ENCODE assay signal across 23 mouse cellular contexts in genomic region chr16:19904734-19905479, GRCm38 (mm10).
DNase-seq lines count a peak whose midpoint lies in the region; ATAC-seq and TF ChIP-seq lines count a peak whose summit lies in the region.
"Had no signal": no experiment of that assay in that cellular context is flagged by ENCODE, and none has a peak within 500 bp of the region (broad histone marks: within the 10 kb centered on the region; RNA-seq: fewer than 3 reads in every experiment).

No protein-coding gene starts in this region.

- H3K27me3 ChIP-seq in heart, embryonic 13.5 days (replicated peaks) = no peaks in the 10 kb centered on the region
- no peaks in the 10 kb centered on the region for H3K27me3 ChIP-seq in heart, adult 2 months (ENCODE audit: control insufficient read depth, insufficient read depth, low read length)
- no peaks in the 10 kb centered on the region for H3K27me3 ChIP-seq in liver, embryonic 13.5 days
- H3K27me3 ChIP-seq in liver, embryonic 12.5 days (replicated peaks) = no peaks in the 10 kb centered on the region
- H3K27me3 ChIP-seq in MEL (ENCODE audit: control insufficient read depth in 1 of 2, insufficient read depth in 2 of 2, low read length in 2 of 2) = peaks cover 0 to 4% of the 10 kb centered on the region in 2 experiments; a peak in 1 of 4 replicates
- H3K27me3 ChIP-seq: embryonic facial prominence, embryonic 15.5 days; forebrain, embryonic 15.5 days; midbrain, embryonic 15.5 days; neural tube, embryonic 12.5 days had no signal

- no peak overlapping the region for H3K4me3 ChIP-seq in heart, embryonic 13.5 days
- H3K4me3 ChIP-seq in heart, adult 2 months = no peak overlapping the region
- no peak overlapping the region for H3K4me3 ChIP-seq in liver, embryonic 13.5 days (replicated peaks)
- no peak overlapping the region for H3K4me3 ChIP-seq in liver, embryonic 12.5 days
- no peak overlapping the region for H3K4me3 ChIP-seq in MEL (ENCODE audit: control insufficient read depth in 1 of 2, insufficient read depth in 1 of 2, low read depth in 2 of 2, low read length in 2 of 2)
- H3K4me3 ChIP-seq: embryonic facial prominence, embryonic 15.5 days; forebrain, embryonic 15.5 days; limb, embryonic 10.5 days; midbrain, embryonic 15.5 days; neural tube, embryonic 12.5 days had no signal

- intact Hi-C loops in heart, adult 2 months (cut with DNase I) = loop anchor here (5.0 to 10.0 kb wide), 2 partner anchors 77 to 180 kb away; partner anchors contain the start of gene Klhl6

- WGBS in heart, embryonic 13.5 days = 31% methylated on average over 2 of the region's 2 CpGs
- whole genome bisulfite sequencing in heart, adult 2 months = 34% methylated on average over 2 of the region's 2 CpGs
- 45% methylated on average over 2 of the region's 2 CpGs for WGBS in liver, embryonic 13.5 days (ENCODE audit: insufficient replicate concordance)
- WGBS in liver, embryonic 12.5 days (ENCODE audit: insufficient replicate concordance) = 40% methylated on average over 2 of the region's 2 CpGs

- ATAC-seq in heart, embryonic 13.5 days (ENCODE audit: extremely low read depth, insufficient number of reproducible peaks, low FRiP score, low TSS enrichment) = no peak
- ATAC-seq in liver, embryonic 13.5 days (ENCODE audit: low read depth) = peak; percentile 57; the same call in 1 of the 2 replicates
- no peak for ATAC-seq in liver, embryonic 12.5 days
- ATAC-seq in megakaryocyte progenitor cell, adult 5-6 weeks (replicated peaks; ENCODE audit: poor library complexity) = peak; percentile 43
- ATAC-seq: forebrain, embryonic 15.5 days; hindbrain, embryonic 16.5 days; midbrain, embryonic 15.5 days had no signal

- H3K79me2 ChIP-seq in heart, adult 2 months (replicated peaks; ENCODE audit: control insufficient read depth, insufficient read depth, low read length) = no peaks in the 10 kb centered on the region
- no peaks in the 10 kb centered on the region for H3K79me2 ChIP-seq in MEL (ENCODE audit: control insufficient read depth, insufficient read depth, low read length, poor library complexity)

- no peaks in the 10 kb centered on the region for H3K36me3 ChIP-seq in heart, embryonic 13.5 days
- H3K36me3 ChIP-seq in heart, adult 2 months (ENCODE audit: control insufficient read depth, insufficient read depth, low read length) = peaks cover 2% of the 10 kb centered on the region; the same call in 1 of the 2 replicates
- H3K36me3 ChIP-seq in liver, embryonic 13.5 days = no peaks in the 10 kb centered on the region
- H3K36me3 ChIP-seq in liver, embryonic 12.5 days = no peaks in the 10 kb centered on the region
- no peaks in the 10 kb centered on the region for H3K36me3 ChIP-seq in MEL (ENCODE audit: control insufficient read depth in 1 of 2, insufficient read depth in 2 of 2, low read length in 2 of 2)
- H3K36me3 ChIP-seq: embryonic facial prominence, embryonic 15.5 days; forebrain, embryonic 15.5 days; limb, embryonic 10.5 days; midbrain, embryonic 15.5 days; neural tube, embryonic 12.5 days had no signal

- H3K4me2 ChIP-seq in heart, embryonic 13.5 days = no peak overlapping the region
- H3K4me2 ChIP-seq in liver, embryonic 13.5 days = no peak overlapping the region
- no peak overlapping the region for H3K4me2 ChIP-seq in liver, embryonic 12.5 days
- H3K4me2 ChIP-seq: embryonic facial prominence, embryonic 15.5 days; forebrain, embryonic 15.5 days; heart, embryonic 11.5 days; midbrain, embryonic 15.5 days; neural tube, embryonic 12.5 days had no signal

- TF ChIP-seq RAD21 in MEL (IDR thresholded peaks at IDR 0.05; ENCODE audit: low read depth, low read length) = no peak

- H3K4me1 ChIP-seq in heart, embryonic 13.5 days = peaks cover 20% of the 10 kb centered on the region
- peaks cover 2% of the 10 kb centered on the region; the same call in 1 of the 2 replicates for H3K4me1 ChIP-seq in heart, adult 2 months (ENCODE audit: control insufficient read depth, insufficient read depth, low read length)
- H3K4me1 ChIP-seq in liver, embryonic 13.5 days (replicated peaks) = 0 out of 2 replicates have a peak, but pooled peaks cover 6% of the 10 kb centered on the region
- peaks cover 8% of the 10 kb centered on the region; the same call in 1 of the 2 replicates for H3K4me1 ChIP-seq in liver, embryonic 12.5 days
- H3K4me1 ChIP-seq in MEL (ENCODE audit: control insufficient read depth in 1 of 2, insufficient read depth in 2 of 2, low read length in 2 of 2) = peaks cover 0 to 3% of the 10 kb centered on the region in 2 experiments; a peak in 1 of 4 replicates
- H3K4me1 ChIP-seq: embryonic facial prominence, embryonic 15.5 days; forebrain, embryonic 15.5 days; limb, embryonic 10.5 days; midbrain, embryonic 15.5 days; neural tube, embryonic 12.5 days had no signal

- no peak for TF ChIP-seq POLR2A in heart, adult 2 months (IDR thresholded peaks at IDR 0.05; ENCODE audit: insufficient read depth, low read depth, low read length)
- TF ChIP-seq POLR2A in MEL (IDR thresholded peaks at IDR 0.05; ENCODE audit: control insufficient read depth in 1 of 2, insufficient read depth in 1 of 2, low read depth in 1 of 2, low read length in 2 of 2, poor library complexity in 1 of 2) = no peak

- TF ChIP-seq CTCF in heart, adult 2 months (IDR thresholded peaks at IDR 0.05) = no peak
- no peak for TF ChIP-seq CTCF in MEL (IDR thresholded peaks at IDR 0.05 in 2 of 3, conservative IDR thresholded peaks at IDR 0.05 in 1 of 3; ENCODE audit: control insufficient read depth in 1 of 3, insufficient read depth in 1 of 3, low read depth in 2 of 3, low read length in 3 of 3, poor library complexity in 1 of 3, severe bottlenecking in 1 of 3)

- peak overlapping the region; percentile 42 for H3K27ac ChIP-seq in heart, embryonic 13.5 days (replicated peaks)
- no peak overlapping the region for H3K27ac ChIP-seq in heart, adult 2 months
- no peak overlapping the region for H3K27ac ChIP-seq in liver, embryonic 13.5 days
- H3K27ac ChIP-seq in liver, embryonic 12.5 days = no peak overlapping the region
- no peak overlapping the region for H3K27ac ChIP-seq in MEL (ENCODE audit: control insufficient read depth, low read depth, low read length)
- H3K27ac ChIP-seq: embryonic facial prominence, embryonic 15.5 days; forebrain, embryonic 15.5 days; limb, embryonic 10.5 days; midbrain, embryonic 15.5 days; neural tube, embryonic 12.5 days had no signal

- TF ChIP-seq EP300 in heart, adult 2 months (IDR thresholded peaks at IDR 0.05; ENCODE audit: insufficient read depth, low read depth, low read length) = no peak
- no peak for TF ChIP-seq EP300 in MEL (IDR thresholded peaks at IDR 0.05; ENCODE audit: low read depth in 1 of 2, low read length in 2 of 2)

- DNase-seq in heart, adult 2 months = no peak
- no peak for DNase-seq in liver, embryonic 13.5 days
- DNase-seq in MEL (ENCODE audit: low read depth, low spot score) = no peak
- DNase-seq in left cerebral cortex, adult 11 months (ENCODE audit: low spot score) = no peak
- DNase-seq: adrenal gland, postnatal 14 days; cerebellum, adult 9-10 months; kidney, adult 2 months; kidney, postnatal 10 days; liver; lung, postnatal 10 days; right cerebral cortex, postnatal 25 days; spleen, adult 18-20 months; thymus, postnatal 25 days had no signal

- no peak overlapping the region for H3K9ac ChIP-seq in heart, embryonic 13.5 days
- no peak overlapping the region for H3K9ac ChIP-seq in heart, adult 2 months (ENCODE audit: low read depth, low read length)
- H3K9ac ChIP-seq in liver, embryonic 13.5 days = no peak overlapping the region
- H3K9ac ChIP-seq in liver, embryonic 12.5 days = no peak overlapping the region
- no peak overlapping the region for H3K9ac ChIP-seq in MEL (ENCODE audit: control insufficient read depth, low read depth, low read length, poor library complexity, severe bottlenecking)
- H3K9ac ChIP-seq: embryonic facial prominence, embryonic 15.5 days; forebrain, embryonic 15.5 days; midbrain, embryonic 15.5 days; neural tube, embryonic 12.5 days had no signal

- H3K9me3 ChIP-seq in heart, embryonic 13.5 days = no peaks in the 10 kb centered on the region
- H3K9me3 ChIP-seq in liver, embryonic 13.5 days (replicated peaks) = no peaks in the 10 kb centered on the region
- H3K9me3 ChIP-seq in liver, embryonic 12.5 days (replicated peaks) = no peaks in the 10 kb centered on the region
- no peaks in the 10 kb centered on the region for H3K9me3 ChIP-seq in MEL (replicated peaks; ENCODE audit: insufficient read depth, low read length)
- H3K9me3 ChIP-seq: embryonic facial prominence, embryonic 15.5 days; forebrain, embryonic 15.5 days; limb, embryonic 10.5 days; midbrain, embryonic 15.5 days; neural tube, embryonic 12.5 days had no signal

TF ChIP-seq in MEL, 35 proteins besides CTCF, POLR2A, EP300 and RAD21:
- TF ChIP-seq MAX (IDR thresholded peaks at IDR 0.05; ENCODE audit: low read length) (no peak), ZNF384 (IDR thresholded peaks at IDR 0.05; ENCODE audit: low read depth, low read length) (no peak), MAFK (IDR thresholded peaks at IDR 0.05; ENCODE audit: borderline replicate concordance, low read depth, low read length) (no peak), TBP (IDR thresholded peaks at IDR 0.05; ENCODE audit: low read depth, low read length) (no peak), MAZ (IDR thresholded peaks at IDR 0.05; ENCODE audit: low read depth, low read length) (no peak), GATA1 (IDR thresholded peaks at IDR 0.05; ENCODE audit: low read depth, low read length) (0 out of 2 replicates have a peak, but pooled peaks have one; percentile 13), POLR2AphosphoS5 (IDR thresholded peaks at IDR 0.05; ENCODE audit: borderline replicate concordance, low read depth, low read length) (no peak), SMC3 (IDR thresholded peaks at IDR 0.05; ENCODE audit: low read depth, low read length) (no peak)
TF ChIP-seq in MEL: peak in this region for 1.

Comparison
In these comparisons a context has a peak if more than half of its experiments do, and no peak if none do; other contexts are left out.
1. ATAC-seq: peak in liver, embryonic 13.5 days (single experiment) and megakaryocyte progenitor cell, adult 5-6 weeks (single experiment); none in heart, embryonic 13.5 days (single experiment) and liver, embryonic 12.5 days (single experiment).